Mouse (Mus musculus): ENCODE measurements at regions not wholly inside any gene's neighbourhood (a gene's known extent, or its start where the extent isn't known, plus 50 kb on each side); places are given as distances from the start of the nearest gene placed in this dataset.
"Not testable (repeated sequence)": the region's sequence is repeated elsewhere in the genome, so short reads cannot be mapped to it uniquely, and the experiment has no call there.

- Histone ChIP-seq H3K9me3 (ENCODE audit: control insufficient read depth, low read length) (no peaks in the 10 kb centered on the region), H3K4me3 (ENCODE audit: low read depth, low read length) (no peak overlapping the region), H3K4me1 (replicated peaks; ENCODE audit: control insufficient read depth, insufficient read depth) (no peaks in the 10 kb centered on the region), H3K27me3 (ENCODE audit: control insufficient read depth, insufficient read depth, low read length) (no peaks in the 10 kb centered on the region), H3K36me3 (ENCODE audit: control insufficient read depth, insufficient read depth, low read length) (no peaks in the 10 kb centered on the region), H3K27ac (replicated peaks) (no peak overlapping the region), H3K9ac (ENCODE audit: low read length) (no peak overlapping the region), H3K4me2 (replicated peaks; ENCODE audit: low read depth) (no peak overlapping the region)
- ATAC-seq (ENCODE audit: low FRiP score, low TSS enrichment) (no peak), DNase-seq (ENCODE audit: low spot score) (no peak)
- WGBS, result 91% methylated on average over 1 of the region's 1 CpGs
- TF ChIP-seq EP300 (optimal IDR thresholded peaks at IDR 0.05), result no peak
- no peak for TF ChIP-seq CTCF (IDR thresholded peaks at IDR 0.05; ENCODE audit: low read depth)
Observed at GRCm38 (mm10) chr13:5569579-5569978, 291.7 kb upstream of the Klf6 start.

DNA sequence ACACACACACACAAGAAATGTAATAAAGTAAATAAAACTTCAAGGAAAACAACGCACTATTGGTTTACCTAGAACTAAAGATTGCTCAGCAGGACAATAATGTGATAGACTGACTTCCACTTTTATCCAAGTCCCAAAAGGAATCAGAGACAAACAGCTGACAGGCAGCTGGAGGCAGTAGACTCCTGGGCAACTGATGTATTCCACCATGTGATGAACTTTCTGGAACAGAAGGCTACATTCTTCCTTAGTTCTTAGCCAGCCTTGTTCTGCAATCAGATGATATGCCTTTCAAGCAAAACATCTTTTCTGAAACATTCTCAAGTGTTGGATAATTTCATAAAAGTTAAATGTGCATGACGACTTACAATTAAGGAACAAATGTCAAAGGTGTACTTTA lies 290.9 kb upstream of the Klf6 start:
- H3K9ac ChIP-seq (ENCODE audit: low read length), result no peak overlapping the region
- no peaks in the 10 kb centered on the region for H3K36me3 ChIP-seq (ENCODE audit: control insufficient read depth, insufficient read depth, low read length)
- DNase-seq (ENCODE audit: low spot score) (no peak), ATAC-seq (ENCODE audit: low FRiP score, low TSS enrichment) (no peak)
- no peak overlapping the region for H3K4me3 ChIP-seq (ENCODE audit: low read depth, low read length)
- TF ChIP-seq CTCF (IDR thresholded peaks at IDR 0.05; ENCODE audit: low read depth), result no peak
- TF ChIP-seq EP300 (optimal IDR thresholded peaks at IDR 0.05), result no peak
- no peaks in the 10 kb centered on the region for H3K27me3 ChIP-seq (ENCODE audit: control insufficient read depth, insufficient read depth, low read length)
- WGBS, result 84% methylated on average over 2 of the region's 2 CpGs
- H3K27ac ChIP-seq (replicated peaks), result no peak overlapping the region
- H3K4me1 ChIP-seq (replicated peaks; ENCODE audit: control insufficient read depth, insufficient read depth), result no peaks in the 10 kb centered on the region
- H3K4me2 ChIP-seq (replicated peaks; ENCODE audit: low read depth), result no peak overlapping the region
- no peaks in the 10 kb centered on the region for H3K9me3 ChIP-seq (ENCODE audit: control insufficient read depth, low read length)

DNA sequence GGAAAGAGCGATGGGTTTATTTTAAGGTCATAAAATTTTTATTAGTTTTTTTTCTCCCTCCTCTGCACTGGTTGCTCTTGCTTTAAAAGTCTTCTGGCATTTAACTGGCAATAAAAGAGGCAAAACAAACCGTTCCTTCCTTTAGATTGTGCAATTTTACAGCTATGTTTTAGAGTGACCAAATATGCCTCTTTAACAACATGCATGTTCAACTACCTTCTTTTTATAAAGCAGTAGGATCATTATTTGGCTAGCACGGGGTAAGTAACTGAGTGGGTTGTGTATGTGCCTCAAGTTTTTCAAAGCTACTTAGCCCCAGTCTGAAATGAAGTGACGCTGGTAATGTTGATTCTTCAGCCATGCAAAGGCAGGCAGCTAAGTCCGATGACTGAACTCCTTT lies 284.7 kb upstream of the Klf6 start:
- Histone ChIP-seq H3K36me3 (ENCODE audit: control insufficient read depth, insufficient read depth, low read length) (no peaks in the 10 kb centered on the region), H3K4me1 (replicated peaks; ENCODE audit: control insufficient read depth, insufficient read depth) (no peaks in the 10 kb centered on the region), H3K9me3 (ENCODE audit: control insufficient read depth, low read length) (no peaks in the 10 kb centered on the region), H3K27me3 (ENCODE audit: control insufficient read depth, insufficient read depth, low read length) (no peaks in the 10 kb centered on the region), H3K4me2 (replicated peaks; ENCODE audit: low read depth) (no peak overlapping the region), H3K9ac (ENCODE audit: low read length) (no peak overlapping the region), H3K4me3 (ENCODE audit: low read depth, low read length) (no peak overlapping the region), H3K27ac (replicated peaks) (no peak overlapping the region)
- no peak for DNase-seq (ENCODE audit: low spot score)
- ATAC-seq (ENCODE audit: low FRiP score, low TSS enrichment), result no peak
- TF ChIP-seq EP300 (optimal IDR thresholded peaks at IDR 0.05), result no peak
- TF ChIP-seq CTCF (IDR thresholded peaks at IDR 0.05; ENCODE audit: low read depth), result no peak
- WGBS, result 67% methylated on average over 5 of the region's 5 CpGs

DNA sequence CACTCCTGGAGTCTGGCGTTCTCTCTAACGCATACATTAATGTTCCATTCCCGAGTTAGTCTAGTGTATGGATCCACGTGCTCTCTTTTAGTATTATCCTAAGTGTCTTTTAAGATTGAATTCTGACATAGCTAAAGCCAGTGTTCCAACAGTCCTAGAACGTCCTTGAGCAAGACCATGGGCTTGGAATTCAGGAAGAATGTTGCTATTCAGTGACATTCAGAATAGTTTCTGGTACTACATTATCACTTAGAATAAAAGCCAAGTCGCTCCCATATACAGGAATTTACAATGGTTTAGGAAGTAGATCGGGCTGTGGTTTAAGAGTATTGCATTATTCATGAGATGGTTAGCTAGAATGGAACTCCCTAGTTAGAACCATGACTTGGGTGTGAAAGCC lies 277.6 kb upstream of the Klf6 start:
- ATAC-seq (ENCODE audit: low FRiP score, low TSS enrichment); H3K9ac ChIP-seq (ENCODE audit: low read length); H3K4me1 ChIP-seq (replicated peaks; ENCODE audit: control insufficient read depth, insufficient read depth); H3K27ac ChIP-seq (replicated peaks); H3K4me2 ChIP-seq (replicated peaks; ENCODE audit: low read depth); H3K4me3 ChIP-seq (ENCODE audit: low read depth, low read length); H3K9me3 ChIP-seq (ENCODE audit: control insufficient read depth, low read length); H3K36me3 ChIP-seq (ENCODE audit: control insufficient read depth, insufficient read depth, low read length); DNase-seq (ENCODE audit: low spot score); H3K27me3 ChIP-seq (ENCODE audit: control insufficient read depth, insufficient read depth, low read length): not testable (repeated sequence)
- 87% methylated on average over 7 of the region's 7 CpGs for WGBS

DNA sequence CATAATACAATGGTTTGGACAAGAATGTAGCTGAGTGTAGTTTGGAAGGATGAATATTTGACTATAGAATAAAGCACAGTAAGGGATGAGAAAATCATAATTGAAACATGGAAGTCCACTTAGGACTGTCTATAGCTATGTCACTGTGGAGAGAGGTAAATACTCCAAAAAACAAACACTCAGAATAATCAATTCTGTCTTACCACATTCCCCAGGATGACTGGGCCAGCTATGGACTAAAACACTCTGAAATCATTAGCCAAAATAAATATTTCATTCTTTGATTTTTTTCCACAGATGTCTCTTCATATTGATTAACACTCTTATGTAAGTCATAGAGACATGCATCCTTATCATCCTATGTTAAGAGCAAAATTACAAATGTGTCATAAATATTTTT lies 274.1 kb upstream of the Klf6 start:
- no peaks in the 10 kb centered on the region for H3K4me1 ChIP-seq (replicated peaks; ENCODE audit: control insufficient read depth, insufficient read depth)
- no peaks in the 10 kb centered on the region for H3K9me3 ChIP-seq (ENCODE audit: control insufficient read depth, low read length)
- H3K27ac ChIP-seq (replicated peaks), result no peak overlapping the region
- no peaks in the 10 kb centered on the region for H3K27me3 ChIP-seq (ENCODE audit: control insufficient read depth, insufficient read depth, low read length)
- H3K9ac ChIP-seq (ENCODE audit: low read length), result no peak overlapping the region
- DNase-seq (ENCODE audit: low spot score) (no peak), ATAC-seq (ENCODE audit: low FRiP score, low TSS enrichment) (no peak)
- H3K4me2 ChIP-seq (replicated peaks; ENCODE audit: low read depth), result no peak overlapping the region
- no peak overlapping the region for H3K4me3 ChIP-seq (ENCODE audit: low read depth, low read length)
- TF ChIP-seq EP300 (optimal IDR thresholded peaks at IDR 0.05), result no peak
- TF ChIP-seq CTCF (IDR thresholded peaks at IDR 0.05; ENCODE audit: low read depth), result no peak
- H3K36me3 ChIP-seq (ENCODE audit: control insufficient read depth, insufficient read depth, low read length), result no peaks in the 10 kb centered on the region

GRCm38 (mm10) chr13:5591286-5591685 lies 270.0 kb upstream of the Klf6 start:
- TF ChIP-seq EP300 (optimal IDR thresholded peaks at IDR 0.05) (no peak), CTCF (IDR thresholded peaks at IDR 0.05; ENCODE audit: low read depth) (no peak)
- Histone ChIP-seq H3K4me3 (ENCODE audit: low read depth, low read length) (no peak overlapping the region), H3K27ac (replicated peaks) (no peak overlapping the region), H3K36me3 (ENCODE audit: control insufficient read depth, insufficient read depth, low read length) (no peaks in the 10 kb centered on the region), H3K9ac (ENCODE audit: low read length) (no peak overlapping the region), H3K27me3 (ENCODE audit: control insufficient read depth, insufficient read depth, low read length) (no peaks in the 10 kb centered on the region), H3K4me1 (replicated peaks; ENCODE audit: control insufficient read depth, insufficient read depth) (no peaks in the 10 kb centered on the region), H3K4me2 (replicated peaks; ENCODE audit: low read depth) (no peak overlapping the region), H3K9me3 (ENCODE audit: control insufficient read depth, low read length) (no peaks in the 10 kb centered on the region)
- 61% methylated on average over 2 of the region's 2 CpGs for WGBS
- DNase-seq (ENCODE audit: low spot score) (no peak), ATAC-seq (ENCODE audit: low FRiP score, low TSS enrichment) (no peak)

All from stomach, postnatal 0 days (tissue).